In the genomic region with DNA sequence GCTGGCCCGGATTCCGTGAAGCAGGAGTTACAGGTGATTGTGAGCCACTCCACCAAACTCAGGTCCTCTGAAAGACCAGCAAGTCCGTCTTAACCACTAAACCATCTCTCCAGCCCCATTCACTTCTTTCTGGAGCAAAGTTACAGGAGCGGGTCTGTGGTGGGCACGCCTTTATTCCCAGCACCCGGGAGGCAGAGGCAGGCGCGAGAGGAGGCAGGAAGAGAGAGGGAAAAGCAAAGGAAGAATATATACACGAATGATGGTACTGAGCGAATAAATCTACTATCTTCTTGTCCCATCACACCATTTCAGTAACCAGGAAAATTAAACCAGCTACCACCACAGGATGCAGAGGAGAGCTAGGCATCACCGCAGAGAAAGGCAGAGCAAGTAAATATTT, we compare ENCODE assay signal across 8 mouse cellular contexts. TPM values are rescaled to one million over a fixed set of nuclear protein-coding genes. Genes with fewer than 3 reads are reported as not detected.
A peak's percentile ranks its signal among the peaks of the same experiment; 100 is the strongest.
DNase-seq lines count a peak whose midpoint lies in the region; ATAC-seq and TF ChIP-seq lines count a peak whose summit lies in the region.

No protein-coding gene starts in this region.

- H3K4me3 ChIP-seq in heart, adult 2 months: peak overlapping the region; percentile 90
- peak overlapping the region; percentile 75 for H3K4me3 ChIP-seq in liver, embryonic 11.5 days (ENCODE audit: low read depth, low read length)

- DNase-seq in heart, adult 2 months: no peak
- no peak for DNase-seq in heart, postnatal 10 days
- DNase-seq in thymus, postnatal 14 days: peak; percentile 25
- DNase-seq in thymus, postnatal 4 days: no peak
- no peak for DNase-seq in liver, embryonic 11.5 days (ENCODE audit: low spot score)
- DNase-seq in adrenal gland, postnatal 10 days: no peak
- DNase-seq in right cerebral cortex, postnatal 4 days: no peak
- no peak for DNase-seq in gastrocnemius, postnatal 14 days

- peaks cover 14% of the 10 kb centered on the region for H3K4me1 ChIP-seq in heart, adult 2 months (ENCODE audit: control insufficient read depth, insufficient read depth, low read length)
- H3K4me1 ChIP-seq in liver, embryonic 11.5 days (replicated peaks; ENCODE audit: control insufficient read depth, insufficient read depth, low read length): peaks cover 33% of the 10 kb centered on the region

- no peaks in the 10 kb centered on the region for H3K27me3 ChIP-seq in heart, adult 2 months (ENCODE audit: control insufficient read depth, insufficient read depth, low read length)
- no peaks in the 10 kb centered on the region for H3K27me3 ChIP-seq in liver, embryonic 11.5 days (replicated peaks; ENCODE audit: control insufficient read depth, insufficient read depth, low read length)

- no peaks in the 10 kb centered on the region for H3K9me3 ChIP-seq in liver, embryonic 11.5 days (ENCODE audit: control insufficient read depth, low read length)

- H3K36me3 ChIP-seq in heart, adult 2 months (ENCODE audit: control insufficient read depth, insufficient read depth, low read length): no peaks in the 10 kb centered on the region
- H3K36me3 ChIP-seq in liver, embryonic 11.5 days (ENCODE audit: control insufficient read depth, insufficient read depth, low read length): peaks cover 19% of the 10 kb centered on the region

- no peak for TF ChIP-seq POLR2A in heart, adult 2 months (IDR thresholded peaks at IDR 0.05; ENCODE audit: insufficient read depth, low read depth, low read length)

- H3K27ac ChIP-seq in heart, adult 2 months: peak overlapping the region; percentile 99
- H3K27ac ChIP-seq in liver, embryonic 11.5 days (ENCODE audit: low read depth, low read length): peak overlapping the region; percentile 30; the same call in 1 of the 2 replicates

- peak overlapping the region; percentile 57 for H3K9ac ChIP-seq in heart, adult 2 months (ENCODE audit: low read depth, low read length)
- H3K9ac ChIP-seq in liver, embryonic 11.5 days (ENCODE audit: low read depth, low read length): peak overlapping the region; percentile 89

- no peak for TF ChIP-seq EP300 in heart, adult 2 months (IDR thresholded peaks at IDR 0.05; ENCODE audit: insufficient read depth, low read depth, low read length)

- intact Hi-C loops in heart, adult 2 months (cut with DNase I): no loop called here
- intact Hi-C loops in heart, postnatal 10 days (cut with DNase I): no loop called here
- intact Hi-C loops in gastrocnemius, postnatal 14 days (cut with DNase I; ENCODE audit: low total_unique reads): no loop called here

- no peak for TF ChIP-seq CTCF in heart, adult 2 months (IDR thresholded peaks at IDR 0.05)

- no peak for ATAC-seq in liver, embryonic 11.5 days (replicated peaks; ENCODE audit: low FRiP score)

- 3% methylated on average over 11 of the region's 11 CpGs for WGBS in heart, adult 2 months
- 6% methylated on average over 11 of the region's 11 CpGs for WGBS in liver, embryonic 11.5 days

- H3K4me2 ChIP-seq in liver, embryonic 11.5 days: peak overlapping the region; percentile 96

- no peaks in the 10 kb centered on the region for H3K79me2 ChIP-seq in heart, adult 2 months (replicated peaks; ENCODE audit: control insufficient read depth, insufficient read depth, low read length)

RNA-seq across cellular contexts. Expression of gene Taf8, which starts 0.6 kb away (rescaled TPM):
- 10 to 100 TPM; 10.8 to 12.5 TPM for total RNA-seq in heart, adult 2 months (2021)
- 14.2 and 21.0 TPM in 2 replicates for polyA plus RNA-seq in heart, adult 2 months (2012; rRNA removed)
- total RNA-seq in heart, postnatal 10 days (2021): 10 to 100 TPM; 14.0 to 15.5 TPM
- polyA plus RNA-seq in liver, embryonic 11.5 days (2014; fragmentation: Nextera tagmentation; extraction: Ambion mirVana): 20.7 and 21.3 TPM in 2 replicates
- 10 to 100 TPM; 15.4 to 19.1 TPM for total RNA-seq in adrenal gland, postnatal 10 days (2021)
- total RNA-seq in gastrocnemius, postnatal 14 days (2021): 10 to 100 TPM in 1 of 2 experiments, 1 to 10 TPM in 1; 9.5 to 10.2 TPM

RNA-seq across cellular contexts. Expression of gene Ccnd3, which starts 3.3 kb away (rescaled TPM):
- 10 to 100 TPM; 75.9 to 83.7 TPM for total RNA-seq in heart, adult 2 months (2021)
- polyA plus RNA-seq in heart, adult 2 months (2012; rRNA removed): 75.1 and 77.5 TPM in 2 replicates
- total RNA-seq in heart, postnatal 10 days (2021): 100 to 1,000 TPM; 119 to 132 TPM
- 525 and 530 TPM in 2 replicates for polyA plus RNA-seq in liver, embryonic 11.5 days (2014; fragmentation: Nextera tagmentation; extraction: Ambion mirVana)
- 100 to 1,000 TPM; 178 to 185 TPM for total RNA-seq in adrenal gland, postnatal 10 days (2021)
- total RNA-seq in gastrocnemius, postnatal 14 days (2021): 10 to 100 TPM; 57.0 to 63.3 TPM
